Mouse (Mus musculus): ENCODE measurements around the gene Sema4d. TPM values are rescaled to one million over a fixed set of nuclear protein-coding genes. Genes with fewer than 3 reads are reported as not detected.

The Sema4d gene
- total RNA-seq, 2 experiments from 2014 or later = 65.8 to 71.3 TPM

- peak; percentile 96 to 97 for DNase-seq (ENCODE audit: low spot score in 2 of 2)
These were observed 148.4 kb downstream of the Sema4d start, which contains the start of gene Cks2 for GRCm38 (mm10) chr13:51644829-51645789. Gene Cks2, plus strand, starts transcription at chr13:51645232.

GRCm38 (mm10) chr13:51643924-51644828 lies 149.4 kb downstream of the Sema4d start:
- DNase-seq (ENCODE audit: low spot score in 2 of 2) = no peak

GRCm38 (mm10) chr13:51642171-51642778 lies 151.3 kb downstream of the Sema4d start:
- DNase-seq (ENCODE audit: low spot score in 2 of 2) = no peak

GRCm38 (mm10) chr13:51641424-51641823 lies 152.1 kb downstream of the Sema4d start:
- no peak for DNase-seq (ENCODE audit: low spot score in 2 of 2)

GRCm38 (mm10) chr13:51638958-51639357 lies 154.6 kb downstream of the Sema4d start:
- no peak for DNase-seq (ENCODE audit: low spot score in 2 of 2)

Small RNA genes lying within 50 kb of the gene (microRNA-seq; reads per million reads assigned to microRNA genes)
- 0 reads per million in 2 experiments for gene Gm23566

Other genes starting within 250 kb of the Sema4d start
- 100 to 1,000 TPM; 203 to 207 TPM for gene Shc3, start 224.3 kb downstream of the Sema4d start, total RNA-seq (2021)
- 1 to 10 TPM; 3.0 to 3.4 TPM for gene Cks2, start 148.5 kb downstream of the Sema4d start, total RNA-seq (2021)
- 10 to 100 TPM; 19.0 to 19.4 TPM for gene Secisbp2, start 142.1 kb downstream of the Sema4d start, total RNA-seq (2021)
- 10 to 100 TPM; 13.5 to 23.2 TPM for gene Gadd45g, start 52.9 kb upstream of the Sema4d start, total RNA-seq (2021)